Mouse (Mus musculus): ENCODE data around the gene Arhgap22.

Arhgap22 gene

DNA sequence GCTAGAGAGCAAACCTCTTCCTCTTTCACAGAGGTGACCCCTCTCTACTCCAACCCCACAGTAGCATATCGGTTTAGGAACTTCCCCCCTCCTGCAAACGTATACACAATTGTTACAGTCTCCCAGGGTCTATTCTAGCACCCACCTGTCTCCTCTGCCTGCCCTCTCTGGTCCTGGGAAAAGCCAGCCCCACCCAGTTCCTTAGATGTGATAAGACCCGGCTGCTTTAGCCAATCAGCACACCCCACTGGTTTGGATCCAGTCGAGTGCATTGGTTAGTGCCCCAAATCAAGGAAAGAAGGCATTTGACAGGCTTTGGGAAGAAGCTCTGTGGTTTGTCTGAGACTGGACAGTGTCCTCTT, 922 bp downstream of the Arhgap22 start:
- no peak for DNase-seq (ENCODE audit: low spot score)

DNA sequence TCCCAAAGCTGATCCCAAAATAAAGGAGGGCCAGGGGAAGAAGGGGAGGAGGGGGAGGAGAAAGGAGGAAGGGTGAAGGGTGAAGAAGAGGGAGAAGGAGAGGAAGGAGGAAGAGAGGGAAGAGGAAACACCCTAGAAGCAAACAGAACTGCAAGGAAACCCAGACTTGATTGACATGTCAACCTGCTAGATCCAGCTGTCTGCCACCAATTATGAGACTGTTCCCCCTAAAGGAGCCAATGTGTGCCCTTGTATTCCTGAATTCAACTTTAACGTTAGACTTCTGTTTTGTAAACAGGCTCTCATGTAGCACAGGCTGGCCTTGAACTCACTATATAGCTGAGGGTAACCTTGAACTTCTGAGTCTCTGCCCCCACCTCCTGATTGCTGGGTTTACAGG, 1.3 kb downstream of the Arhgap22 start:
- no peak for DNase-seq (ENCODE audit: low spot score)

DNA sequence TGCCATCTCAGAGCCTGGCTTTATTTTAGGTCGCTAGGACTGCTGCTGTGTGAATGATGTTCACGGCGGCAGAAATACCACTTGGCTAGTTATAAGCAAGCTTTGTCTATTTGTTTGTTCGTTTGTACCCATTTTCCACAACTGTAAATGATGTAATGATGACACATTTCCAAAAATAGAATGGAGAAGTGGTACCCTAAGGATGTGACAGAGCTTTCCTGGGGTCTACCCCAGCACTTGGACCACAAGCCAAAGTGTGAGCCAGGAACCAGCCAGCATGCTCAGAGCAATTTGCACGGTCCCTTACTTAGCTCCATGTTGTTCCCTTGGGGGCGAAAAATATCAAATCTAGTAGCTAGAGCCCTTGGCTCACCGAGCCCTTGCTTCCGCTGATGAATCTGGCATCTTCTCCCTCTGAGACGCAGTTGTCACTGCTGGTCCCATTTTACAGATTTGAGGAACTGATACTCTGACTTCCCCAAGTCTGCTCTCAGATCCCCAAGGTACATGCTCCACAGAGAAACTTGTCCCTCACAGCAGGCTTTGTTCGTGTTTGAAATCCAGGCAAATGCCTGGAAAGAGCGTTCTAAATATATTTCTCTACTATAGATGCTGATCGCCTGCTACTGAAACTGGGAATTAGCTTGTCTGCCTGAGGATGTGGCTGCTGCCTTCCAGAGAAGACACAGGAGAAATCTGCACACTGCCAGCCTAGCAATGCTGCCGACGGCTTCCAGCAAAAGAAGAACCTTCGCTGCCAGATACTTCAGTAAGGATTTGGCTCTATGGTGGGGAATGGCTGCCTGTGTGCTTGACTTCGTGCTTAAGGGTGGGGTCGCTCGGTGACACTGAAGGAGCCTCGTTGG, 2.8 kb downstream of the Arhgap22 start:
- DNase-seq (ENCODE audit: low spot score) = no peak

DNA sequence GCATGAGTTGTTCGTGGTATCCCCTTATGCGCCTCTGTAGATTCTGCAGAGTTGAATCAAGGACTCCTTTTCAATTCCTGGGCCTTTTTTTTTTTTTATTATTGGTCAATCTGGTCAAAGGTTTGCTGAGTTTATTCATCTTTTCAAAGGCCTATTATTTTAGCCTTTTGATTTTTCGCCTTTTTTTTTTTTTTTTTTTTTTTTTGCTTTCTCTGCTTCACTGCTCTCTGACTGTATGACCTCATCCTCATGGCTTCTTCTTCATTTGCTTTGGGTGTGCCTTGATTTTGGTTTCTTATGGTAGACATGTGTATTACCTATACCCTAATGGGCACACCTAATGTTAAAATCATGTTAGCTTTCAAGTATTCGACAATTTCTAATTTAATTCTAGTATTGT, 11.4 kb downstream of the Arhgap22 start:
- DNase-seq (ENCODE audit: low spot score) = no peak

DNA sequence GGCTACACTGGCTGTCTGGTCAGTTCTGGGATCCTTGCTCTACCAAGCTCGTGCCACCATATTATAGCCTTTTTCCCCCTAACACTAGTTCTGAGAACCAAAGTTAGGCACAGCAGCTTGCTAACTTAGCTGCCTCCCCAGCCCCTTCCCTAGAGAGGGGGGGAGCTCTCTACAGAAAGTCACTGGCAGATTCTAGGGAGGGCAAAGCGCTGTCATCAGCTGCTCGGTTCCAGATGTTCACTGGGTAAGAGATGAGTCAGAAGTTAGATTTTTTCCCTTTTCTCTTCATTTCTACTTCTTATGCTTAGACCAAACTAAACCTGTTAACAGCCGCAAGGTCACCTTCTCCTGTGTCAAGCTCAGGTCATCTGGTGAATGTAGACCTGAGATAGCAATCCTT, 16.8 kb downstream of the Arhgap22 start:
- DNase-seq (ENCODE audit: low spot score) = no peak

DNA sequence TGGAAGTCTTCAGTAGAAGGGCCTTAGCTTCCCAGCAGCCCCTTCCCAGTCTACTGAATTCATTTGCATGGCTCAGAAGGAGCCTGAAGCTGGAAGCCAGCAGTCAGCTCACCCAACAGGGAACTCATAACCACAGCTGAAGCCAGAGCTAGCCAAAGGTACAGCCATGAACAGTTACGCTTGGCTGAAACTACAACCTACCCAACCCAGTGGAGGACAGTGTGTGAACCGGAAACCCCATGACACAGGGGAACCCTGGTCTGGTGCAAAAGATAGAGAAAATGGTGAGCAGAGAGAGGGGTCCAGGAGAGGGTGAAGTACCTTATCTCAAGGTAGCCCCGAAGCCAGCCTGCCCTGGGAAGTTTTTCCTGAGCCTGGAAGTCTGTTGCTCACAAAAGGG, 17.5 kb downstream of the Arhgap22 start:
- no peak for DNase-seq (ENCODE audit: low spot score)

DNA sequence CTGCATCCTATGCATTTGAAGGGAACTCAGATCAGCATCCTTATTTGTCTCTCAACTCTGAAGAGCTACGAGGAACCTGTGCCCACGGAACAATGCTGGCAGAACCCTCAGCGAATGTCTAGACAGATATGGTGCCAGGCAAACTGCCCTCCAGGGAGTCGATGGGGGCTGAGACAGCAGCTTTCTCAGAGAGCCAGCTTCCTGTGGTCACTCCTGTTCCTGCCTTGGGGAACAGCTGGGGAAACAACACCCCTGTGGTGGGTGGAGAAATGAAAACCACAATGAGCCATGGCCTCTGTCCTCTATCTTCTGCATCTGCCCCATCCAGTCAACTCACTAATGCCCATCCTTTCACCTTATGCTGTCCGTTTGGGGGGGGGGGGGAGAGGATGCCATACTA, 18.2 kb downstream of the Arhgap22 start:
- no peak for DNase-seq (ENCODE audit: low spot score)

DNA sequence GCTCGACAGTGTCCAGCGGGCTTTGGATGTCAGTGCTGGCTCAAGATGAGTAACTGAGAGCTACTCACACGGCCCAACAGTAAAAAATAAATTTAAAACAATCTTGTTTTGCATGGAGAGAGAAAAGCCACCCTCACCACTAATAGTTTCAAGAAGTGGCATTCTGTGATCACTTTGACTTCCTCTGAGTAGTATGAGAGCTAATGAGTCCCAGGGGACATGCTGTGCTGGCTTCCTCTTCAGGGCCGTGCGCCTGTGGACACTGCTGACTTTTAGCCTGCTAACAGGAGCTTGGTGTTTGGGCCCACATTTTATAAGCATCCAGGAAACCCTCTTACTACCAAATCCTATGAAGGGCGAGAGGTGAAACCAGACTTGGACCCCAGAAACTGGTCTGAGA, 21.8 kb downstream of the Arhgap22 start:
- no peak for DNase-seq (ENCODE audit: low spot score)

DNA sequence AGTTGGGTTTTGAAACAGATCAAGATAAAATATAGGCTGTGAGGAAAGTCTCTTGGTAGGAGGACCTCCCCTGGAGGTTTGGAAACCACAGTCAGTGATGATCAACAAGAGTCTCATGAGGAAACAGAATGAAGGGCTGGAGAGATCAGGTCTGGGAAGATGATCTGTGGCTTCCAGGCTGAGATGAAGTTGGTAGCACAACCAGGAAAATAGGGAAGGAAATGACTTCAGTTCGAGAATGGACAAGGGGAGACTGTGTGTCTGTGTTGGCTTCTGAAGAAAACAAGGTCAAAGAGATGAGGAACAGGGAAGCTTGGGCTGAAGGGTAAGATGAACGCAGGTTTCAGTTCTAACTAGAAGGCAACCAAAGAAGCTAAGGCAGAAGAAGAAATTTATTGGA, 26.6 kb downstream of the Arhgap22 start:
- no peak for DNase-seq (ENCODE audit: low spot score)

DNA sequence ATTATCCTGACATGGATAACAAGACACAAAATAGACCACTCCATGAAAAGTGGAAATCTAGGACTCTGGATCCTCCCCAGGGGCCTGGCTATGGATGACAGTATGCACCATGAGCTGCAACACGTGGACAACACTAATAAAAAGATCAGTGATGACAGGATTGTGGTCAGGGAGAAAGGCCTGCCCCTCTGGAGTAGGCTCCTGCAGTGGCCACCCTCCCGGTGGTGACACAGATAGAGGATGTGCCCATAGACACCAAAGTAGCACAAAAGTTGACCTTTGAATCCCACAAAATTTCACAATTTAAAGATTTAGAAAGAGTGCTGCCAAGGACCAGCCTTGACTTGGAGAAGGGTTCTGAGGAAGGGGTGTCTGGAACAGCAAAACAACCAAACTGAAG, 29.4 kb downstream of the Arhgap22 start:
- no peak for DNase-seq (ENCODE audit: low spot score)

DNA sequence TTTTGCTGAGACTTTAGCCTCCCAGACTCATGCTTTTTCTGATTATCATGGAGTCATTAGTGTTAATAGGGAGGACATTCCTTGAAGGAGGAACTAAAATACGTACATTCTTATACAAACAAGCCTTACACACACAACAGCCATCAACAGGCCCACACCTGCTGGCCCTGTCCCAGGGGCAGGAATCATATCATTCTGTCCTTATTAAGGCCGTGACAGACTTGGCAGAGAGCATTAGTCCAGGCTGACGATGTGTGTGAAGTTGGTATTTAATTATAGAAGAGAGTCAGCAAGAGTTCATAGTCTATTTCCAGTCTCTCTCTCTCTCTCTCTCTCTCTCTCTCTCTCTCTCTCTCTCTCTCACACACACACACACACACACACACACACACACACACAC, 30.7 kb downstream of the Arhgap22 start:
- DNase-seq (ENCODE audit: low spot score) = no peak

DNA sequence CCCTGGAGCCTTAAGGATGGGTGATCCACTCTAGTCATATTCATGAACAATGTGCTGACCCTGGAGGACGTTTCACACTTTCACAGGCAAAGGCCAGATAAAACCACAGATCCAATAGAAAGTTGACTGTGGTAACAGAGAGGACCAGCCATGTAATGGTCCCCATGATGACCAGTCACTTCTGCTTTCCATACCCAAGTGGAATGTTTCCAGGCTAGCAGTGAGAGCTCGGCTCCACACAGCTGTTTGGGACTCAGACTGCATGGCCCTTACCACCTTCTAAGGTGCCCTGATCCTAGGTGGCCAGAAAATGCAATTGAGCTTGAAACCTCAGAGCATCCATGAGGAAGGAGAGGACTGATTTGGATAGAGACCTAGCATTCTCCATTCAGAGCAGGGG, 31.1 kb downstream of the Arhgap22 start:
- no peak for DNase-seq (ENCODE audit: low spot score)

DNA sequence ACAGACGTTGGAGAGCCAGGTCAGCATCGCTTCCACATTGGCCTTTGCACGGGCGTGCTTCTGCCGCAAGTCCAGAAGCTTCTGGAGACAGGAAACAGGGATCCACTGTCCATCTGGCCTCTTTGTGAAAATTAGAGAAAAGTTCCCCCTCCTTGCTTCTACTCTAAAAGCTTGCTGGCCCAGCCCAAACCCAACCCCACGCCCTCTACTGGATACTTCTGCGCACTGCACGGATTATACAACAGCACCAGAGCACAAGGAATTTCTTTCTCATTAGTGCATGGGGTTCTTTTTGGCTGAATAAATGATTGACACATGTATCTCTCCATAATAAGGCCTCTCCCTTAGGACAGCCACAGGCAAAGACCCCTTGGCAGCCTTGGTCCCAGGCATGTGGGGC, 32.6 kb downstream of the Arhgap22 start:
- no peak for DNase-seq (ENCODE audit: low spot score)

DNA sequence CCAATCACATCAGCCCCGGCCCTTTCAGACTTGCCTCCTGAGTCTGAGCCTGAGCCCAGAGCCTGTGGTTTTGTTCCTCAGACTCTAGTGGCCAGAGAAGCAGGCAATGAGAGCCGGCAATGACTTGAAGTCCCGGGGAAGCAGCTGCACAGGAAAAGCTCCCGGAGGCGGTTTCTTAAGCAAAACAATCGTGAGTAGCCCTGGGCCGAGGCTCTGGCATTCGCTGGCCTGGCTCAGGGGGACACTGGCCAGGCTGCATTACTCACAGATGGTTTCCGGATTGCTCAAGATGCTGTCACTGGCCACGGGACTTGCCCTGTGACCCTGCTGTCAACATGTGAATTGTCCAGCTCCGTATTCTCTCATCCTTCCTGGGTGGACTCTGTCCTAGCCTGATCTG, 33.8 kb downstream of the Arhgap22 start:
- no peak for DNase-seq (ENCODE audit: low spot score)

DNA sequence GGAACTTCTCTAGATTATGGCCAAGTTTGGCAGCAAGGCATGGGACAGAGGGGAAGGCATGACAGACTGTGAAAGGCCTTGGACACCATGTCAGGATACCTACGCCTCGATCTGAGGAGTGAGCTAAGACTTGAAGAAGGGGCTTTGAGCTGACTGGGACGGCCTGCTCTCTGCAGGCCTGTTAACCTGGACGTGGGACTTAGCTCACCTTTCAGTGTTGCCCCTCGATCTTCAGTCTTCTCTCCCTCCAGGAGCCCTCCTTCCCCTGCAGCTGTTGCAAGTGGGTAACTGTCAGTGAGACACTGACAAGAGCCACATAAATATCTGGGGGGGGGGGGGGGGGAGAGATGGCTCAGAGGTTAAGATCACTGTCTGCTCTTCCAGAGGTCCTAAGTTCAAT, 34.9 kb downstream of the Arhgap22 start:
- no peak for DNase-seq (ENCODE audit: low spot score)

DNA sequence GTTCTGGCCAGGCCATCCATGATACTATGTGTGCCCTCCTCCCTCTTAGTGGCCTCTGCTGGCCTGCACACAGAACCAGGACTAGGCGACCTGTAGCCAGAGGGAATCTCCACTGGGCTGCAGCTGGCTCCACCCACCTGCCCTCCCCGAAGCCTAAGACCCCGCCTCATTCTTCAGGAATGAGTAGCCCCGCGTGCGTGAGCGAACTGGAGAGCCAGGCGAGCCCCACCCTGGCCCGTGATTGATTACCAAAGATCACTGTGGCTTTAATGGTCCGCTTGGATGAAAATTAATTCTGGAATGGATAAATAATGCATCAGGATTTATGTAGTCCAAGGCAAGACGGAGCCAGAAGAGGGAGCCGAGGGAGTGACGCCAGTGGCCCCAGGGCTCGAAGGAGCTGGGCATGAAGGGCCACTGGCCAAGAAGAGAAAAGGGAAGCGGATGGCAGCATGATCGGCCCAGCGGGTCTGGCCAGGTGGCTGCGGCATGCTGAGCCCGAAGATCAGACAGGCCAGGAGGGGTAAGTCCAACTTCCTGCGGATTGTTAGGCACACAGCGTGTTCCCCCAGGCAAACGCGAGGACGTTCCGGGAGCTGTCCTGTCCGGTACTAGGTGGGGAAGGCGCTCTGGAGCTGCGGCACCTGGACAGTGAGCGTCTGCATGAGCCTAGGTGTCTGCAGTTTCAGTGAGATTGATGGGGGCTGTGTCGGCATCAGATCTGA, 36.6 kb downstream of the Arhgap22 start:
- DNase-seq (ENCODE audit: low spot score) = no peak

DNA sequence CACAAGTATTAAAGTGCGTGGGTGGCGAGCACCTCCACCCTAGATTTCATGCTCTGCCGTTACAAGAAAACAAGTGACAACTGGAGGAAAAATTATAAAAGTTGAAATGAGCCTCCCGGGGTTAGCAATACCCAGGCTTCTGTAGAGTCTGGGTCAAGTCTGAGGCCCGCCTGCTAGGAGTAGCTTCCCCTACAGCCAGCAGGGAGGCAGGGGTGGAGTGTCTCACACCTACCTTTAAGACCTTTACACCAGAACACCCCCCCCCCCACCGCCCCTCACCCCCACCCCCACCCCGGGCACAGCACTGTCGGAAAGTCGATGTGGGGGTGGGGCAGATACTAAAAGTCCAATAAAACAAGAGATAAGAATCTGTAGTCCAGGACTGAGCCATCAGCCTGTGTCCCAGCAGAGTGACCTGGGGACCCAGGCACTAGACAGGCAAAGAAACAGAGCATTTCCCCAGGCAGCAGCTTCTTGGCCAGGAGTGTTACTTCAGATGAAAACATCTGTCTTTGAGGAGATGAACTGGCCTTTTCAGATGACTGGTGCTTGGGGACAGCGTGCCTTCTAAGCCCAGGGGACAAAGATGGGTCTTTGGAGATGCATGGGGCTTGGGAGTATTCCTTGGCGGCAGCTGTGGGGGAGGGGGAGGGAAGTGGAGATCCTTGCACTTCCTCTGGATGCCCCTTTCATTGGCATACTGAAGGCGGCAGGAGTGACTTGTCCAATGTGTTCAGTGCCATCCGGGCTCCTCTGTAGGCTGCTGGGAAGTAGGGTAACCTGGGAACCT, 37.3 kb downstream of the Arhgap22 start:
- no peak for DNase-seq (ENCODE audit: low spot score)

DNA sequence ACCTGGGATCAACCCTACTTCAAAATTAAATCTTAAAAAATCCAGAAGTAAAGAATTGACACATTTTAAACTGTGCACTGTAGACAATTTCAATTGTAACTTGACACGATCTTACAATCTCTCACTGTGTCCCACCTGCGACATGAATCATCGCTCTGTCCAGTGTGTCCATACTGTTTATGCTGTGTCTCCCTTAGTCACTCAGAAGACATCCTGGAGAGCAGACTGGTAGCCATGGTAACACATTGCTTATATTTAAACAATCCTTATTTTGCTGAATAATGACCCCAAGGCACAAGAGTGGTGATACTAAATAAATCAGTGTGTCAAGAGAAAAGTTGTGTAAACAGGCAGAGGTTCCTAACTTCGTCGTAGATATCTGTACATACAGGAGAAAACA, 44.4 kb downstream of the Arhgap22 start:
- DNase-seq (ENCODE audit: low spot score) = no peak

DNA sequence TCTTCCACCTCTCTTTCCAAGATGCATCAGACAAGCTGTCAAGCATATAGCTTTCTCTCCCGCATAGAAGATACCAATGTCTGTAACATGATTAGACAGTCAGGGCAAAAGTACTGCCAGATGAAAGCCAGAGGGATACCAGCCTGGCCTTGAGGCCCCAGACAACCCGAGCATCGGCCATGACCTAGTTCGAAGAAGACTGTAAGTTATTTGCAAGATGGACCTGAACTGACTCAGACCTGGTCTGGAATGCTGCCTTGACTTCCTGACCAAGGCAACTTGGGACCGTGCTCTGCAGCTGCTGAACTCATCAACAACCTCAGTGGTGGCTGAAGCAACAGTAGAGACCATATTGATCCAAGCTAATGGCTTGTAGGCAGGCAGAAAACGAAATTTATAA, 46.3 kb downstream of the Arhgap22 start:
- DNase-seq (ENCODE audit: low spot score) = no peak

DNA sequence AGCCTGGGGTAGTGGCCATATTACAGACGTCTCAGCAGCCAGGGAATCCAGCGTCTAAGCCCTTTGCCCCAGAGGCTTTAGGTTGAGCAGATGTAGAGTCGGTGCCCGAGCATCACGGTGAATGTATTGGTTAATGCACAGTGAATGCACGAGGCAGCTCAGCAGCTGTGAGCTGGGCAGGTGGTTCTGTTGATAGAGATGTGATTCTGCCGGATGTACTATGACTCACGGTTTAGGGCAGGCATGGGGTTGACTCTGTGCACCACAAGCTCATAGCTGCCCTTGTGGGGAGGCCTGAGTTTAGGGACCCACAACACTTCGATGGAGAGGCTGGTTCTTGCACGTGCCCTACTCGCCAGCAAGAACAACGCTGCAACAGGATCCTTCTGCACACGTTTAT, 51.0 kb downstream of the Arhgap22 start:
- DNase-seq (ENCODE audit: low spot score) = no peak

DNA sequence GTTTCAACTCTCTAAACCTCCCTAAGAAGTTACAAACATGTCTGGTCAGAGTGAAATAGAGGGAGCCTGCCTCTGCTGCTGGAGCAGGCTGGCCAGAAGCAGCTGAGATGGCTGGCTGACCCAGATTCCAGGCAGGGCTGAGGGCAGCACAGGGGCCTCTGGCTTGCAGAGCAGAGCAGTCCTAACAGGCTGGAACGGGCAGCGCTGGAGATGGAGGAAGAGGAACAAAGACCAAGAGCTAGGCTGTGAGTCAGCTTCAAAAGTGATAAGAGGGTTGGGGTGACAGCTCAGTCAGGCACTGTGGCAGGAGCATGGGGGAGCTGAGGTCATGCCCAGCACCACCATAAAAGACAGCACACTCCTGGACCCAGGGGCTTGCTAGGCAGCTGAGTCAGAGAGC, 62.4 kb downstream of the Arhgap22 start:
- no peak for DNase-seq (ENCODE audit: low spot score)

DNA sequence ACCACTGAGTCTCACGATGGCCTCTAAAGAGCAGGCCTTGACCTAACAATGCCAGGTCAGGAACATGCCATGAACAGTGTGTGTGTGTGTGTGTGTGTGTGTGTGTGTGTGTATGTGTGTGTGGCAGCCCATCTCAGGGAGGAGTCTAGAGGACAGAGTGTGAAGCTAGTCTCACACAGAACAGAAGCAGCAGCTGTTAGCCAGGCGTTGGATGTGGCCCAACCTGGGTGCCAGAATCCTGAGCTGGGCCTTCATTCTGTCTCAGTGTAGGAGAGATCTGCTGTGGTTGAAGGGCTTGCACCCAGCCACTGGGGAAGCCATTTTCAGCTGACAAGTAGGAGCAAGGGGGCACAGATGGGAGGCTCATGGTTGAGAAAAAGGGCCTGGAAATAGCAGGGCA, 64.5 kb downstream of the Arhgap22 start:
- no peak for DNase-seq (ENCODE audit: low spot score)

DNA sequence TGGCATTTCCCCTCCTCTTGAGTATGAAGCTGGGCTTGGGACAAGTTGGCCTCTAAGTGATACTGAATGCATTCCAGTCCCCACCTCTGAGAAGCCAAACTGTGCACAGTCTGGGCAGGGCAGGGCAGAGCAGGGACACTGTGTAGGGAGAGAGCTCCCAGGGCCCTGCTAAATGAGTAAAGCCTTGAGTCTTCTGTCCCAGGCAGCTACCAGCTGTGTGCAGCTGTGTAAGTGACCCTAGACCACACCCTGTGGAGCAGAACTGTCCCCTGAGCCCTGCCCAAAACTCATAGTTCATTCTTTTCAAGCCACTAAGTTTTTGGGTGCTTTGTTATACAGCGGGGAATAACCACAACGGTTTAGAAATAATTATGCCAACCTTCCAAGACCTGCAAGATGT, 67.1 kb downstream of the Arhgap22 start:
- no peak for DNase-seq (ENCODE audit: low spot score)

All from ovary, postnatal 10 days (tissue).